Mouse (Mus musculus) heart, embryonic 16.5 days (tissue): ENCODE data around the gene Commd7. TPM values are rescaled to one million over a fixed set of nuclear protein-coding genes. Genes with fewer than 3 reads are reported as not detected.
"Not testable (repeated sequence)": the region's sequence is repeated elsewhere in the genome, so short reads cannot be mapped to it uniquely, and the experiment has no call there.

ENCODE experiments used
- ATAC-seq: fragments of 200-750 bp; cut with Nextera tagmentation; replicated peaks from 2 replicates; pipeline ENCODE4 v1.8.0; 2017; ENCODE audit warnings: moderate number of reproducible peaks; ENCODE audit not compliant: insufficient read depth, low FRiP score; ENCODE audit errors: extremely low read depth
- H3K27ac ChIP-seq: fragments of 300-500 bp; sonication (generic); 2 replicates; pipeline ENCODE4 v1.5.1; 2014; ENCODE audit warnings: mild to moderate bottlenecking, low read length, control low read depth, moderate library complexity
- H3K27me3 ChIP-seq: fragments of 300-500 bp; sonication (generic); 2 replicates; pipeline ENCODE4 v1.6.1; 2014; ENCODE audit warnings: low read length, mixed read lengths; ENCODE audit not compliant: control insufficient read depth, insufficient read depth
- H3K36me3 ChIP-seq: fragments of 300-500 bp; sonication (generic); 2 replicates; pipeline ENCODE4 v1.6.1; 2014; ENCODE audit not compliant: control insufficient read depth, insufficient read depth
- H3K4me1 ChIP-seq: fragments of 300-500 bp; sonication (generic); 2 replicates; pipeline ENCODE4 v1.6.1; 2014; ENCODE audit warnings: low read length, mixed read lengths; ENCODE audit not compliant: control insufficient read depth, insufficient read depth
- H3K4me2 ChIP-seq: fragments of 300-500 bp; sonication (generic); 2 replicates; pipeline ENCODE4 v1.6.1; 2014; ENCODE audit warnings: low read depth, mild to moderate bottlenecking, control low read depth, low read length
- H3K4me3 ChIP-seq: fragments of 300-500 bp; sonication (generic); 2 replicates; pipeline ENCODE4 v1.5.1; 2014; ENCODE audit warnings: mild to moderate bottlenecking, control low read depth, low read length
- H3K9ac ChIP-seq: fragments of 300-500 bp; sonication (generic); 2 replicates; pipeline ENCODE4 v1.6.1; 2014; ENCODE audit warnings: low read length, control low read depth
- H3K9me3 ChIP-seq: fragments of 300-500 bp; sonication (generic); replicated peaks from 2 replicates; pipeline ENCODE4 v1.6.1; 2016; ENCODE audit warnings: low read length; ENCODE audit not compliant: control insufficient read depth
- WGBS: fragments of 180-500 bp; shearing (Covaris S2); extraction: QIAGEN DNeasy Blood & Tissue Kit; methylation state at CpG from one replicate; pipeline ENCODE4 v1.1.7; 2014; 5-methylcytosine and 5-hydroxymethylcytosine counted together
- polyA plus RNA-seq: library from polyadenylated mRNA; unstranded; fragments of >200 nt; fragmentation: Nextera tagmentation; extraction: Ambion mirVana; gene quantifications from 2 replicates; pipeline ENCODE4 v1.2.1, GENCODE M21; 2015

Gene Commd7
- 57.3 and 58.5 TPM in 2 replicates for polyA plus RNA-seq

DNA sequence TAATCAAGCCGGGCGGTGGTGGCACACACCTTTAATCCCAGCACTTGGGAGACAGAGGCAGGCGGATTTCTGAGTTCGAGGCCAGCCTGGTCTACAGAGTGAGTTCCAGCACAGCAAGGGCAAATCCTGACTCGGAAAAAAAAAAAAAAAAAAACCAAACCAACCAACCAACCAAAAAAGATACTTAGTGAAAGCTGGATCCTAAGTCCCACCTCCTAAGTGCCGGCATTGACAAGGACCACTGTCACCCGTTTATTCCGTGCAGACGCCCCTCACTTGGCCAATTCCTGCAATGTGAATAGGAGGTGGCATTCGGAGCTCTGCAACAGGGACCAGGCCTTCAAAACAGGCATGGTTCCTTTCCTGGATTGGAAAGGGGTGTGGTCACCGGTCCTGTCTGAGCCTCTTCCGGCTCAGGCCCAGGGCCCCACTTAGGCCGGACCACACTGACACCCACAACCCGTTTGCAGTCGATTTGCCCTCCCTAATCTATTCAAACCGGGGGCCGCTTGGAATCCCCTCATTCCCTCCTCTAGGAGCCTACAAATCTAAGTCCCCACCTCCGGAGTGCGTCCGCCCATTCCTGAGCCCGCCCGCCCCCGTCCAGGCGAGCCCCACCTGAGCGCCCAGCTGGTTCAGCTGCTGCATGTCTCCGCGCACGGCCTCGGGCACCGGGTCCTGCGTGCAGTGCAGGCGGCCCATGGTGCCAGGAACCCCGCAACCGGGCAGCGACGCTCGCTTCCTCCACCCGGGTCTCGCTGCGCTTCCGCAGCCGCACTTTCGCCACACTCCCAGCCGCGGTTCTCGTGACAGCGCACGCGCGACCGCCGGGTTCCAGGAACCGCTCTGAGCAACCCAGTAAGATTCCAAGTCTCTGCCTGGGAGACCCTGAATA lies at the start of gene Commd7:
Gene Commd7, minus strand, starts transcription at position 806 of the 895 bp plus-strand sequence.
- H3K27ac ChIP-seq = peak within 1 kb of the TSS; percentile 96
- H3K9ac ChIP-seq = peak within 1 kb of the TSS; percentile 99
- H3K36me3 ChIP-seq = peaks cover 10% of the 10 kb centered on the region
- no peaks in the 10 kb centered on the region for H3K9me3 ChIP-seq
- ATAC-seq = peak; percentile 90
- peak within 1 kb of the TSS; percentile 89 for H3K4me2 ChIP-seq
- H3K4me1 ChIP-seq = peaks cover 12% of the 10 kb centered on the region
- peak within 1 kb of the TSS; percentile 97 for H3K4me3 ChIP-seq
- 3% methylated on average over 53 of the region's 53 CpGs for WGBS
- no peaks in the 10 kb centered on the region for H3K27me3 ChIP-seq

DNA sequence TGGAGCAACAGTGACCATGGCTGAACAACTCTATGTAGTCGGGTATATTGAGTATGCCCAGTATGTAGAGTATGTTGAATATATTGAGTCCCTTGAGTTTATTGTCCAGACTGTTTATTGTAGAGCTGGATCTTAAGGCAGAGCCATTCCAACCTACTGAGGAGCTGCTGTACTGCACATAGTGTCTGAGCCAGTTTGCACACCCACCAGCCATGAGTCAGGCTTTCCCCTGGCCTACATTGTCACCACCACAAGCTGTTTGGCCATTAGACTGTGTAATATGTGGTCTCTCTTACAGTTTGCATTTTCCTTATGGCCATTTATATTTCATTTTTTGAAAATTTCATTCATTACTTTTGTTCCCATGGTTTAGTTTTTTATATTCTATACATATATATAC lies 47.4 kb upstream of the Commd7 start:
- Histone ChIP-seq H3K9me3 (no peaks in the 10 kb centered on the region), H3K4me3 (no peak overlapping the region), H3K9ac (no peak overlapping the region), H3K27me3 (no peaks in the 10 kb centered on the region), H3K4me1 (no peaks in the 10 kb centered on the region), H3K36me3 (peaks cover 15% of the 10 kb centered on the region), H3K27ac (no peak overlapping the region), H3K4me2 (no peak overlapping the region)
- no peak for ATAC-seq
- WGBS = 97% methylated on average over 1 of the region's 1 CpGs

DNA sequence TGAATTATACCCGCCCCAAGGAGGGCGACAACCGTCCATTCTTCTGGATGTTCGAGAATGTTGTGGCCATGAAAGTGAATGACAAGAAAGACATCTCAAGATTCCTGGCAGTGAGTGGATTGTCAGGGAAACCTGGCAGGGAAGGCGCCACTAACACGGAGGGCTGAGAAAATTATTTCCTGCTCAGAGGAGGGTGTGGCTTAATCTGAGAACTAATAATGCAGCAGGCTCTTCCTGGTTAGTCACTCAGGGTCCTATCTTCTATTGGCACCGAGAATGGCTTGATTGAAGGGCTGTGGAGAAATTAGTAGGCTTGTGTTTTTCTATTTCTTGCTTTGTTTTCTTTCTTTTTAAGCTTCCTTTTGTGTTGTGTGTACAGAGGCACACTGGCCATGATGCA lies 45.0 kb upstream of the Commd7 start:
- 78% methylated on average over 7 of the region's 7 CpGs for WGBS
- Histone ChIP-seq H3K27ac (no peak overlapping the region), H3K36me3 (peaks cover 15% of the 10 kb centered on the region), H3K27me3 (no peaks in the 10 kb centered on the region), H3K4me3 (no peak overlapping the region), H3K4me2 (no peak overlapping the region), H3K9ac (no peak overlapping the region), H3K4me1 (no peaks in the 10 kb centered on the region), H3K9me3 (no peaks in the 10 kb centered on the region)
- no peak for ATAC-seq

DNA sequence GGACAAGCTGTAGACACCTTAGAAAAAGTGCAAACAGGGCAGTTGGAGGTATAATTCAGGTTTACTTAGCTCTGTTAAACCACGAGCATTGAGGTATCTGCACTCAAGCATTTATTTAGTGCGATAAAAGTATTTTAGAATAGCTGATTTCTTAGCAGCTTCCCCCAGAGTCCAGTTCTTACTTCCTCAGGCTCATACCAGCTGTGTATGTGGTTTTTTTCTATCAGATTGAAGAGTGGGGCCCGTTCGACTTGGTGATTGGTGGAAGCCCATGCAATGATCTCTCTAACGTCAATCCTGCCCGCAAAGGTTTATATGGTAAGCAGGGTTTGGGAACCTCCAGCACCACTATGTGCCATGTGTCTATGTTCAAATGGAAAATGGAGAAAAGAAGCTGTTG lies 44.4 kb upstream of the Commd7 start:
- WGBS = 88% methylated on average over 6 of the region's 6 CpGs
- H3K27me3 ChIP-seq = no peaks in the 10 kb centered on the region
- H3K9me3 ChIP-seq = no peaks in the 10 kb centered on the region
- no peak overlapping the region for H3K27ac ChIP-seq
- H3K4me2 ChIP-seq = no peak overlapping the region
- H3K36me3 ChIP-seq = peaks cover 15% of the 10 kb centered on the region
- no peak for ATAC-seq
- no peaks in the 10 kb centered on the region for H3K4me1 ChIP-seq
- H3K9ac ChIP-seq = no peak overlapping the region
- H3K4me3 ChIP-seq = no peak overlapping the region

DNA sequence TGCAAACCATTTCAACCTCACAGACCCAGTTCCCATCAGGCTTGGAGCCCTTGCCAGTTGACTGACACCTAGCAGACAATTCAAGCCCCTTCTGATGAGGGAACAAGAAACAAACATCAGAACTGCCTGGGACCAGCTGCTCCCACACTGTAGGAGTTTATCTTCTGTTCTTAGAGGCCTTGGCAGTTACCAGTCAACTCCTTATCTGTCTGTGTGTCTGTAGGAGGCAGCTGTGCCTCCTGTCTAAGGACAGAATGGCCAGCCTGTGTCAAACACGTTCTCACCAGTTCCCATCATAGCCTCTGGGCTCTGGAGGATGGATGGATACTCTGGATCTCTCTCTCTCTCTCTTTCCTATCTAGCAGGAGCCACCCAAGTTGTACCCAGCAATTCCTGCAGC lies 42.8 kb upstream of the Commd7 start:
- 35% methylated on average over 1 of the region's 1 CpGs for WGBS
- not testable (repeated sequence) for H3K4me2 ChIP-seq, H3K9ac ChIP-seq, H3K4me1 ChIP-seq, H3K9me3 ChIP-seq, H3K4me3 ChIP-seq, ATAC-seq, H3K36me3 ChIP-seq, H3K27ac ChIP-seq, H3K27me3 ChIP-seq

DNA sequence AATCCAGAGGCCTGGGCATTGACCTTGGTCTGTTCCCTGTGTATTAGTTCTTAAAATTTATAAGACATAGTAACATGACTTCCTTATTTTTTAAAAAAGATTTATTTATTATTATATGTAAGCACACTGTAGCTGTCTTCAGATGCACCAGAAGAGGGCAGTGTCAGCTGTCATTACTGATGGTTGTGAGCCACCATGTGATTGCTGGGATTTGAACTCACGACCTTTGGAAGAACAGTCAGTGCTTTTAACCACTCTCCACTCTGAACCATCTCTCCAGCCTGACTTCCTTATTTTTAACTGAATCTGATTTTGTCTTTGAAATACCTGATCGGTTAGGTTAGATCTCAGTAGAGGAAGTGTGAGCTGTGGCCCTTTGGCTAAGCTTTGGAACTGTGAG lies 40.0 kb upstream of the Commd7 start:
- Histone ChIP-seq H3K9me3 (no peaks in the 10 kb centered on the region), H3K27me3 (no peaks in the 10 kb centered on the region), H3K9ac (no peak overlapping the region), H3K4me1 (no peaks in the 10 kb centered on the region), H3K27ac (no peak overlapping the region), H3K4me2 (no peak overlapping the region), H3K36me3 (no peaks in the 10 kb centered on the region), H3K4me3 (no peak overlapping the region)
- 93% methylated on average over 2 of the region's 2 CpGs for WGBS
- no peak for ATAC-seq

DNA sequence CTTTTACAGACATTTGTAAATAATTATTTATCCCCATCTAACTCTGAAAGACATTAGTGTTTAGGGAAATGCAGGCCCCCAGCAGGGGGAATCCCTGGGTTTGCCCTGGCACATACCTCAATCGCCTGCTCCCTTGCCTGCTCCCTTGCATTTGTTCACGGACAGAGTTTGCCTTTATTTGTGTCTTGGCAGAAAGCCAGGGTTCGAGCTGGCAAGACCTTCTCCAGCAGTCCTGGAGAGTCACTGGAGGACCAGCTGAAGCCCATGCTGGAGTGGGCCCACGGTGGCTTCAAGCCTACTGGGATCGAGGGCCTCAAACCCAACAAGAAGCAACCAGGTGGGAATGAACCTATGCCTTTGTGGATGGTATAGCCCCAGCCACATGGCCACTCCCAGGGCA lies 37.5 kb upstream of the Commd7 start:
- no peak overlapping the region for H3K4me3 ChIP-seq
- no peak for ATAC-seq
- no peaks in the 10 kb centered on the region for H3K9me3 ChIP-seq
- 37% methylated on average over 5 of the region's 5 CpGs for WGBS
- H3K4me2 ChIP-seq = no peak overlapping the region
- H3K4me1 ChIP-seq = no peaks in the 10 kb centered on the region
- 0 out of 2 replicates have a peak, but pooled peaks cover 2% of the 10 kb centered on the region for H3K36me3 ChIP-seq
- H3K27ac ChIP-seq = no peak overlapping the region
- H3K27me3 ChIP-seq = no peaks in the 10 kb centered on the region
- H3K9ac ChIP-seq = no peak overlapping the region

DNA sequence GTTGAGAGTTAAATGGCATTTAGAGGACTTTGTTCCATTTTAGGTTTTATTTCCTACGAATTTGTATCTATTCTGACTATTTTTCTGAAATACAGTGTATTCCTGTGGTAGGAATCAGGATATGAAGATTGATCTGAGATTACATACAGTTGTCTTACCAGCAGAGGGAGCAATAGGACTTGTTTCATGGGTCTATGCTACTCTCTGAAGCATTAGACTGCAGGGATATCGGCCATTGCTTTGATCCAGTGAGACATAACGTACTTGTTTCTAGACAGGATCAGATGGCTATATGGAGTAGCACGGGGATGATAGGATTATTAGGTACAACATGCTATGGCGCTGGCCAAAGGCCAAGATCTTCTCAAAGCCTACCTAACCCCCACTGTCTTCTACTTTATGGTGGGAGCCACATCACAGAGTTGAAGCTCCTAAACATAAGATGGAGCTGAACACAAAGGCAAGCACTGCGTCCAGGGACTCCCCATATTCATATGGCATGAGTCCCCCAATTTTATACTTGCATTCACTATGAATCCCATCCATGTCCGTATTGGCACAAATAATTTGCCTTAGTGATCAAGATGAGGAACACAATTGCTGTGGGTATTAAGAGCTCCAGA lies 36.3 kb upstream of the Commd7 start:
- Histone ChIP-seq H3K4me3 (no peak overlapping the region), H3K9ac (no peak overlapping the region), H3K36me3 (0 out of 2 replicates have a peak, but pooled peaks cover 3% of the 10 kb centered on the region), H3K4me2 (no peak overlapping the region), H3K27ac (no peak overlapping the region), H3K9me3 (no peaks in the 10 kb centered on the region), H3K27me3 (no peaks in the 10 kb centered on the region), H3K4me1 (no peaks in the 10 kb centered on the region)
- no peak for ATAC-seq
- 56% methylated on average over 7 of the region's 7 CpGs for WGBS

DNA sequence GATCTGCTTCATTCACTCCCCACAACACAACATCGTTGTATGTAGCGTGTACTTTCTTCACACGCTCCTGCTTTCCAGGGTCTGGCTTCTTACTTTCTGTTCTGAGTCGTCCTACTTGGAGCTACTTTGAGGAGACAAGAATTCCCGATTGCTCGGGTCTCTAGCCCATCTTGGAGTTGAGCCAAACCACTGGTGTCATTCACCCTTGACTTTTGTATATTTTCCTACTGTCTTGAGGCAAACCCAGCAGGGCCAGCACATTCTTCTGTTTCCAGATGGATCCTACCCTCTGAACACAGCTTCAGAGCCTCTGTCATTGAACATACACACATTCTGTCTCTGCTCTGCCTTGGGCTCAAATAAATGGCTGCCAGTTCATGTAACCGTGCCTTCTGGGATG lies 32.8 kb upstream of the Commd7 start:
- H3K4me2 ChIP-seq = no peak overlapping the region
- H3K9me3 ChIP-seq = no peaks in the 10 kb centered on the region
- ATAC-seq = no peak
- peaks cover 11% of the 10 kb centered on the region for H3K36me3 ChIP-seq
- no peak overlapping the region for H3K4me3 ChIP-seq
- H3K27me3 ChIP-seq = no peaks in the 10 kb centered on the region
- no peak overlapping the region for H3K27ac ChIP-seq
- no peak overlapping the region for H3K9ac ChIP-seq
- 75% methylated on average over 7 of the region's 7 CpGs for WGBS
- H3K4me1 ChIP-seq = no peaks in the 10 kb centered on the region
